Mouse (Mus musculus) cerebellum, postnatal 4 days (tissue): ENCODE measurements around the gene Hip1.

ENCODE experiments used
- DNase-seq, 2 experiments: peaks; one replicate each; pipeline ENCODE4 v3.0.0; 2022; ENCODE audit warnings: low spot score in 2 of 2, mixed read lengths in 1 of 2

The Hip1 gene

DNA sequence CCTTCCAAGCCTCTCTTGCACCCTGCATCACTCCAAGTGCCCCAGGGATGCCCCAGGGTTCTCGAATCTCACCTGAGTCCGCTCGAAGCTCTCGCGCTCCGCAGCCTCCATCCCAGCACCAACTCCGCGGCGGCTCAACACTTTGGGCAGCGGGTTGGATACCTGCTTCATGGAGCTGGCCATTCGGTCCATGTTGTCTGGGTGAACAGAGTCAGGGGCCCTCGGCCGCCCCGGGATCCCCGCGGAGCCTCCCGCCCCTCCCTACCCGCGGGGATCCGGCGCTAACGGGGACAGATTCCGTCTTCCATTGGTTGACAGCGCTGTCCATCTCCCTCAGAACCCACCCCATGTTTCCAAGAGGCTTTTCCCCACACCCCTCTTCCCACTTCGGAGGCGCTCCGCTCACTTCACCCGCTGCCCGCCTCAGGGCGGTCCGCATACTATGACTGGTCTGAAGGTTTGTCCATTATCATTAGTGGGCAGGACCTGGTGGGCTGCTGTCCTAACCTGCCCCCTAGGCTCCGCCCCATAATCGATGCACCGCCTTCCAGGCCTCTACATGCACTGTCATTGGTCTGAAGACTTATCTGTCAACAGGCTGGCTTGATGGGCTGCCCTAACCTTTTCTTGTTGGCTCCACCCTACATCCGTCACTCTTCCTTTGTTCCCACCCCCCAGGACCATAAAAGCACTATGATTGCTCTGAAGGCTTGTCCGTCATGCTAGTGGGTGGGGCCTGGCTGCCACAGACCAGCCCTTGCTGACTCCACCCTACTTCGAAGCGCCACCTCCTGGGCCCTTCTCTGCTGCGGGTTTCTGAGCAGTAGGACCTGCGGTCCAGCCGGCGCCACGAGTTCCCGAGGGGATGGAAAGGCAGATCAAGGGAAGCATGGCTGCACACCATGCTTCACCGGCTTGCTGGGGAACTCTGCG lies at the start of gene Hip1:
Gene Hip1 (minus strand): TSS at position 256 of the 933 bp plus-strand sequence.
- peak; percentile 95 to 98 for DNase-seq

DNA sequence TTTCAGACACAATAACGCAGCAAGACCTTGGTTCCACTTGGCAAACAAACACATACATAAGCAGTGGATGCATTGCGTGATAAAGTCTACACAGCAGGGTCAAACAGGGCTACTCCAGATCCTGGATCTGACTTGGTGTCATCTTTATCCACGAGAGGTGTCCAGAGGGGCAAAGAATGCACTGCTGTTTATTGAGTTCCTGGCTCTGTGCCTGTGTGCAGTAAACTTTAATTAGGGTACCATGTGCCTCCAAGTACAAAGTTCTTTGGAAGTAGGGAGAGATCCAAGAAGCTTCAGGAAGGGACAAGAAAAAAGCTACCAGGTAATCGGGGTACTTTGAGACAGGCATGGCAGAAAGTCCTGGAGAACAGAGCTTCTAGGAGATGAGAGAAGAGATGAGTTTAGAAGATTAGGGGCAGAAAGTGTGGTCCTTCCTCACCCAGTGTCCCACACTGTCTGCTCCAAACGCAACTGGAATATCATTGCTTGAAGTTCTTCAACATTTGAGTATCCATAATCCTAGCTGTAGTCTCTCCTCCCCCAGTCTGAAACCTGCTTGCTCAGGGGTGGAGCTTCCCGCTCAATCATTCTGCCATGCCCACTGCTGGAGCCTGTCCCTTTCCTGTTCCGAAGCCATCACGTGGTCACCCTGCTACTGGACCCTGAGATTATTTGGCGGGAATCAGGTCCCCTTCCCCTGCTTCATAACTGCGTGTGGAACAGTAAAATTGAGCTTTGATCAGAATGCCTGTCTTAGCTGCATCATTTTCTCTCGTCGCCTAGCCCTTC lies 45.3 kb upstream of the Hip1 start:
- no peak for DNase-seq

DNA sequence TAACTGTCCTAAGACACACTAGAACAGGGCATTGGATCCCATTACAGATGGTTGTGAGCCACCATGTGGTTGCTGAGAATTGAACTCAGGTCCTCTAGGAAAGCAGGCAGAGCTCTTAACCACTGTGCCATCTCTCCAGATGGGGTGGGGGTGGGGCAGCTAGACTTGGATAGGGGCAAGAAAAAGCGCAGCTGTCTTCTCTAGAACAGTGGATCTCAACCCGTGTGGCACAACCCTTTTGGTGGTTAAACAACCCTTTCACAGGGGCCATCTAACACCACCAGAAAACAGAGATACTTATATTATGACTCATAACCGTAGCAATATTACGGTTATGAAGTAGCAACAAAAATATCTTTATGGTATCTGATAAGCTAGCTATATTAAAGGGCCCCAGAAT lies 42.8 kb upstream of the Hip1 start:
- DNase-seq = no peak

DNA sequence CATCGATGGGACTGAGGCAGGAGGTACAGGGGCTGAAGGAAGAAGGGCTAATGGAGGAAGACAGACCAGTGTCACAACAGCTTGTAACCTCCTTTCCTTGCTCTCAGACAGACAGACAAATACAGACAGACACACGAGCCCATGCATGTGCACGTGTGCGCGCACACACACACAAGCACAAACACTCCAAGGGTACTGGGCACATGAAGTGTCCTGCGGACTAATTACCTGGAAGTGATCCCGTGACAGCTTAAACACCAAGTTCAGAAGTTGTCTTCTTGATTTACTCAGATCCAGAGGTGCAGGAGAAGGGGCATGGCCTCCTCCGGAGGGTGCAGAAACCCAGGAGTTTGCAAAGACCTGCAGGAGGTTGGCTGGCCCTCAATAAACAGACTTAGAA lies 40.8 kb upstream of the Hip1 start:
- DNase-seq = no peak

DNA sequence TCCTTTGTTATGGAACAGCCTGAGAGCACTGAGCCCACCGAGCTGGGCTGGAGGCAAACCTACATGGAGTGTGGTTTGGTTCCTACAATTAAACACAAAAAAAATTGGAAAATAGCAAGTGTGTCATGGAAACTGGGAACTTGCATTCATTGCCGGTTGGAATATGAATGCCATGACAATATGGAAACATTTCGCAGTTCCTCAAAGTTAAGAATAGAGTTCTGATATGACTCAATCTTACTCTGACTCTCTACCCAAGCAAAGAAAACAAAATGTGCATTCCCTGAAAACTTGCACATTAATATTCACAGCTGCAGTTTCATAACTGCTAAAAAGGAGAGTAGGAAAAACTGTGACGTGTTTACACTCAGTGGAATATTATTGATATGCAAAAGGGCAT lies 37.4 kb upstream of the Hip1 start:
- DNase-seq = no peak

DNA sequence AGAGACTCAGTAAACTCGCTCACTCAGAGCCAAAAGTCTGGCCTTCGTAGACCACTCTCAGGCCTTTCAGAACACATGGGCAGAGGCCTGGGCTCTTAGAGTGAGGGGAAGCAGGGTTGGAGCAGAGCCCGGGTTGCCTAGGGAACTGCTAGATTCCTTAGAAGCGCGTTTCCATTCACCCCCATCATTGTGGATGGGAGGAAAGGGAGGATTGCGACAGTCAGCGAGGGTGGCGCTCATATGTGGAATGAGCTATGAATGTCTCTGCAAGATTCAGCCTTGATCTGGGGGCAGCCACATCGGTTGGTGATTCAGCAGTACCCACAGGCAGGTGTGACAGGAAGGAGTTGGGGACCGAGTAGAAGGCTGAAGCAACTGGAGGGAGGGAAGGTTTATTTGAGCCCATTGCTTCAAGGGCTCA lies 34.4 kb upstream of the Hip1 start:
- peak in 1 of 2 experiments; percentile 23 for DNase-seq

DNA sequence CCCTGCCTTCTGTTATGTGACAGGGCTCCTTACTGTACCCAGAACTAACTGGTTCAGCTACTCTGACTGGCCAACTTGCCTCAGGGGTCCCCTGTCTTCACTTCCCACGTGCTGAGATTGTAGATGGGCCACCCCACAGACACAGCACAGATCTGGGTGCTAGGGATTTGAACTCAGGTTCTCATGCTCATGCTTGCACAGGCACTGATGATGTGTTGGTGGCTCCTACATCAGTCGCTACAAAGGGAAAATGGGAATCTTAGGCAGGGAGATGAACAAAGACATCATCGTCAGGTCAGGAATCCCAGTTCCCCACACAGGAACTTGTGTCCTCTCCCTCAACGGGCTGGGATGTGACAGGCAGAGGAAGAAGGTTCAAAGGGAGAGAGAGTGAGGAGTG lies 31.1 kb upstream of the Hip1 start:
- DNase-seq = no peak

DNA sequence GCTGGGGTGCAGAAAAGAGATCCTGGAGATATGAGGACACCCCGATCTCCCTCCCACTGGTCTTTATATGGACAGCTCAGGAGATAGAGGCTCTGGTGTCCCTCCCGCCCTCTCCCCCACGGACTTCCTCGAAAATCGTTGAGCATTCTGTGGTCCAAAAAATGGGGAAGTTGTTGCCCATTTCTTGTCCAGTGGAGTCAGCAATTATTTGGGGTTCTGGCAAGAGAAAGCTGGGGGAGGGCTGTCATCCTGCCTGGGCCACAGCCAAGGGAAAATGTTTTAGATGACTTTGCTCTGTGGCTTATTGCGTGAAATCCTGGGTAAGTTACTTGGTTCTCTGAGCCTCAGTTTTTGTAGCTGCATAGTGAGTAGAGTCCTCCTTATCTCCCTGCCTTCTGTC lies 28.1 kb upstream of the Hip1 start, which contains the start of gene Ccl24:
Gene Ccl24 (minus strand): TSS at position 44 of the 400 bp plus-strand sequence.
- no peak for DNase-seq

DNA sequence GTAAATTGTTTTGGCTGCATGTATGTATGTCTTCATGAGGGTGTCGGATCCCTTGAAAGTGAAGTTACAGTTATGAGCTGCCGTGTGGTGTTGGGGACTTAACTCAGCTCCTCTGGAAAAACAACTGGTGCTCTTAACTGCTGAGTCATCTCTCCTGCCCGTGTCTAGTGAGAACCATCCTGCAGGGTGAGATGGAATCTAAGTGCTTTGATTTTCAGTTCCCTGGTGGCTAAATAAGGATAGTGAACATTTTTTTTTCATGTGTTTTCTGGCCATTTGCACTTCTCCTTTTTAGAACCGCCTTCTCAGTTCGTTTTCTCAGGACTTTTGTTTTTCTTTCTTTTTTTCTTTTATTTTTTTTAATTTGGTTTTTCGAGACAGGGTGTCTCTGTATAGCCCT lies 23.8 kb upstream of the Hip1 start:
- no peak for DNase-seq

DNA sequence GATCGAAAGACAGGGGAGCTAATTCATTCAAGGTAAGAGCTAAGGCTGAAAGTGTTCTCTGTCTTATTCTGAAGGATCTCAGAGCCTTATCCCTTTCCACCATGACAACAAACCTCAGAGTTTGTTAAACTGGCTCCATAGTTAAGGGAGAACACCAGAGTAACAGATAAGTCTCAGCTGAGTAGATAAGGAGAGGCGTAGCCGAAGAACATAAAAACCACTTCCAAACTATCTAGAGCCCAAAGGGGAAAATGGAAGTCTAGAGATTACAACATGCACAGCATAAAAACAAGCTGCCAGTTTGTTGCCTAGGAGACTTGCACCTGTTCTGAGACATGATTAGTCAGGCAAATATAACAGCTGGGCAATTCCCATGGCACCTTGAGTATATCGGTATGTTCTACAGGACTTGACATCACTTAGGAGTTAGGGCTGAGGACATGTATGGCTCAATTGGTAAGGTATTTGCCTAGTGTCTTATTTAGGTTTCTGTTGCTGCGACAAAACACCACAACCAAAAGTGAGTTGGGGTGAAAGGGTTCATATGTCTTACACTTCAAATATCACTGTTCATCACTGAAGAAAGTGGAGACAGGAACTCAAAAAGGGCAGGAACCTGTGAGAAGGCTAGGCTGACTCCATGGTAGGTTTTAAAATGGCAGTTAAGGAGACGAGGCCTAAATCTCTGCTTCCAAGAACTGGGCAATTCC lies 22.8 kb upstream of the Hip1 start:
- no peak for DNase-seq

DNA sequence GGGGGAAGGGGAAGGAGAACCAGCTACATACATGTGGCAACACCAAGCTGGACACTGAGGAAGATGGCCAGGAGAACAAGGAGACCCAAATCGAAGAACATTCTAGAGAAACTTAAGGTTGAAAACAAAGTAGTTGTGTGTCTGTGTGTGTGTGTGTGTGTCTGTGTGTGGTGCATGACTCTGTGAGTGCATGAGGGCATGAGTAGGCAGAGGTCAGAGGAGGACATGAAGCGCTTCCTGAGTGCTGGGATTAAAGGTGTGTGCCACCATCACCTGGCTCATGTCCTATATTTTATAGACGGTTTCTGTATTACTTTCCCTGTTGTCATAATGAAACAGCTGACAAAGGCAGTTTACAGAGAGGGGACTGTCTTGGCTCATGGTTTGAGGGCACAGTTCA lies 18.5 kb upstream of the Hip1 start, which contains the start of gene Ccl26:
Gene Ccl26 (minus strand): TSS at position 101 of the 400 bp plus-strand sequence.
- no peak for DNase-seq

DNA sequence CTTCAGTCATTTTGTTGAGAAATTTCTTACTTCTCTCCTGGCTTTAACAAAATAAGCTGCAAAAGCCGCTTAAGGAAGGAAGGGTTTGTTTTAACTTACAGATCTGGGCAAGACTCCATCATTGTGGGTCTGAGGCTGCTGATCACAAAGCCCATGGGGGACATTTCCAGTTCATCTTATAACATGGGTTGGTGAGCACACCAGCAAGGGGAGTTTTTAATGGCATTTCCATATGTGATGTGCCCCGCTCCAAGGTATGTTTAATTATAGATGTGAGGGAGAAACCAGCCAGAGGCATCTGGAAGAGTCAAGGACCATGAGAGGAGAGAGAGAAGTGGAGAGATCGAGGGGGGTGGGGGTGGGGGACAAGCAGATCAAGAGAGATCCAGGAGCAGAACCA lies 12.8 kb upstream of the Hip1 start:
- DNase-seq = no peak

DNA sequence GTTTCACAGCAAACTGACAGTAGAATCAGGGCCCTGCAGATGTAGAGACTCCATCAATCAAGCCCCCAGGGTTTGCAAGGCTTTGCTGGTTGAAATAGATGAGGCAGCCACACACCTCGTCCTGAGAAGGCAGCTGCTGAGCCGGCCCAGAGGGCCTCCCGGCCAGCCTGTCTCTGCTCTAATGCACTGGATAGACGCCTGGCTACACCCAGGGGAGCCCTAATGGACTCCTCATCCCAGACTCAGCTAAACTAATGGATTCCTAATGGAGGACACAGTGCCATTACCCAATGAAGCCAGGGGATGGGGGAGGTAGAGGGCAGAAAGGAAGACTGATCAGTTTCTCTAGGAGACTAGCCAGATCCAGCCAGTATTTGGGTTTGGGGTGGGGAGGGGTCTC lies 12.1 kb upstream of the Hip1 start:
- no peak for DNase-seq

DNA sequence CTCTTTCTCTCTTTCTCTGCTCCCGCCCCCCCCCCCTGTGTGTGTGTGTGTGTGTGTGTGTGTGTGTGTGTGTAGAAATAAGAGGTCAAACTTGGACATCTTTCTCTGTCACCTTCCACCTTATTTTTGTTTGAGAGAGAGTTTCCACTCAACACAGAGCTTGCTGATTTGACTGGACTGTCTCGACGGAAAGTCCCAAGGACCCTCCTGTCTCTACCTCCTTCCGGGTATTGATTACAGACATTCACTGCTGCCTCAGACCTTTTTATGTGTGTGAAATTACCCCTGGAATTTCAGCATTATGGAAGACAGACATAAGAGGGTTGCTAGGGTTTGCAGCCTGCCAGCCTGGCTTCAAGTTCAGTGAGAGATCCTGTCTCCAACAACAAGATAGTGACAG lies 11.3 kb upstream of the Hip1 start:
- DNase-seq = no peak

DNA sequence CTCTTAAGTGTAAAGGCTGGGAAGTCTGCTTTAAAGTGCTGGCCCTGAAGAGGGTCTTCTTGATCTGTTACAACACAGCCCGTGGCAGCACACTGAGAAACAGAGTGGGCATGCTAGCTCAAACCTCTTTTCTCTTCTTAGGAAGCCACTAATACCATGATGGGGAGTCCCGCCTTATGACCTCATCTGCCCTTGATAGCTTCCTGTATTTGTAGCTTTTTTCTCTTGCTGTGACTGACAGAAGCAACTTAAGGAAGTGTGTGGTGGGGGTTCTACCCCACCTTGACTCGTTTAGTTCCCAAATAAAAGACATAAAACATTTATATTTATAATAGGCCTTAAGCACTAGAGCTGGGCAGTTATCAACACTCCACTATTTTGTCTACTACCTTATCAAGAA lies 6.7 kb upstream of the Hip1 start:
- no peak for DNase-seq

DNA sequence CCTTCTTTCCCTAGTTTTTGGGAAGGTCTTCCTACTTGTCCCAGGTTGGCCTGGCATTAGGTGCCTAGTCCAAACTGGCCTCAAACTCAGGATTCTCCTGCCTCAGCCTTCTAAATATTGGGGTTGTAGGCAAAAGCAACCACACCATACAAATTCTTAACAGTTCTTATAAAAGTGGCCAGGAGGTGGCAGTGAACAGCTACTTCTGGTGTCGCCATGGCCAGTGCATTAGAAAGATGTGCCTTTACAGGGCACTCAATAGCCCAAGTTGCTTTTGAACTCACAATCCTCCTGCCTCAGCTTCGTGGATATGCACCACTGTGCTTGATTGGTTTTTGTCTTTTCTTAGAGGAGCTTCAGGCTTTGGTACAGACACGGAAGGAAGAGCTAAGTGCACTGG lies 6.0 kb upstream of the Hip1 start:
- no peak for DNase-seq

DNA sequence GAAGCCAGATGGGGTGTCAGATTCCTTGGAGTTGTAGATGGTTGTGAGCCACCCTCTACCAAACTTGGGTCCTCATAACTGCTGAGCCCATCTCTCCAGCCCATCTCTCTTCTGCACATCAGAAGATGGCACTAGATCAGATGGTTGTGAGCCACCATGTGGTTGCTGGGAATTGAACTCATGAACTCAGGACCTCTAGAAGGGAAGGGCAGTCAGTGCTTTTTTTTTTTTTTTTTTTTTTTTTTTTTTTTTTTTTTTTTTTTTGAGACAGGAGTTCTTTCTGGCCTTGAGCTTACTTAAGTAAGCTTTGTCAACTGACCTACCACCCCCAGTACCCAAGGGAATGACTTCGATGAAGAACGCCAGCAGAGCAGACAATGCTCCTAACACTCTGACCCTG lies 3.1 kb upstream of the Hip1 start:
- DNase-seq = no peak

DNA sequence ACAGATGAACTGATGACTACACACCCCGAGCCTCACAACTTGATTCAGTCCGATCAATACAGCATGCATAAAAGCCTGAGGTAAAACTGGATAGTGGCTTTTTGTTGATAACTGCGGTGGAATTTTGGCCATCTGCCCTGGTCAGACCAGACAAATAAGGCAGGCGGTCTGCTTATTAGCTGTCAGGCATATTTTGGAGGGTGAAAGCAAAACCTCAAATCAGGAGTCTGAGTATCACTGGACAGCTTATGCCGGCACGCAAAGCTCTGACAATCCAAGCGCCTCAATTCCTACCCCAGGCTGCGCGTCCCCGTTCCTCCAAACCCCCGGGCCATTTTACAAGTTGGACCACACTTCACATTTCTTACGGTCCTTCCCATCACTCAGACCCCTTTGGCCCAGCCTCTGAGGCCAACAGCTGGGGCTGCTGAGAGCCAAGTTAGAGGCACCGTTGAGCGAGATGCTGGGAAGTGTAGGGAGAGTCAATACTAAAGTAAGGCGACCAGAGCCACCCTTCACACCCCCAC lies 825 bp downstream of the Hip1 start:
- DNase-seq = peak in 1 of 2 experiments; percentile 32

DNA sequence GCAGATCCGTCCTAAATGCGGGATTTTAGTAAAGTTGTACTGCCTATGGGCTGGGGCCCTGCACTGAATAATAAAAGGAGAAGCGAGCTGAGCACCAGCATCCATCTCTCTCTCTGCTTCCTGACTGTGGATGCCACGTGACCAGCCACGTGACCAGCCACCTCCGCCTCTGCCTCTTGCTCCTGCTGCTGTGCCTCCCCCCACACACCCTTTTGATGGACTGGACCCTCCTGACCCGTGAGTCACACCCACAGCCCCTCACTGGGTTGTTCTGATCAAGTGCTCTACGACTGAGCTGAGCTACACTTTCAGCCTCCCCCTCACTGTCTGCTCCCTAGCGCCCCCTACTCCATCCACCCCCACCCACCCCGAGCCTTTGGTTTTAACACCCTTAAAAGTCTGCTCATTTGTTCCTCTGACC lies 7.1 kb downstream of the Hip1 start:
- no peak for DNase-seq

DNA sequence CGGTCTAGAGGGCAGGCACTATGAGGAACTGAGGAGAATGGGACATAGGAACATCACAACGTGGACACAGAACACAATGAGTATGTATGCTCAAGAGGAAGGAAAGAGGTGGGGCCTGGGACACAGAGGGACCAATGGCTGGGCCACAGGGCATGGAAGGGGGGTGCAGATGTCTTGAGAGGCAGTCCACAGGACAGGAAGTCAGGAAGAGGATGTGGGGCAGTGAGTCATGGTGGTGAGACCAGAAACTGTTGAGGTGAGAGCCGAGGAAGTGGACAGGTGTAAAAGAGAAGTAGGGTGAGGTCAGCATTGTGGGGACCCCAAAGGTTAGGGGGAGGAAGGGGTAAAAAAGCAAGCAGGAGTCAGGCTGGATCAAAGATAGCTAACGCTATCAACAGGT lies 7.6 kb downstream of the Hip1 start:
- no peak for DNase-seq

DNA sequence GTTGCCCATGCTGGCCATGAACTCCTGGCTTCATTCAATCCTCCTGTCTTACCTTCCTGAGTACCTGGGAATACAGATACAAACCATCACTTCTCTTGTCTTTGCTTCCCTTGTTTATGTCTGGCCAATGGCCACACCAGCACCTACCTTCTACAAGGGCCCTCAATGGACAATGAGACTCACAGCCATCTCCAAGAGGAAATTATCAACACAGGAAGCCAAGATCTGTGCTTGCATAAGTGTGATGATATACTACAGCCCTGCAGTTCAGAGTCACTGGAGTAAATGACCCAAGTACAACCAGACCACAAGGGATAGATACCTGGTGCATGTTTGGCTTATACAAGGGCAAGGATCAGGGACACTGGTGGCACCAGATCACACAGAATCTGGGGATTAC lies 9.1 kb downstream of the Hip1 start:
- DNase-seq = no peak

DNA sequence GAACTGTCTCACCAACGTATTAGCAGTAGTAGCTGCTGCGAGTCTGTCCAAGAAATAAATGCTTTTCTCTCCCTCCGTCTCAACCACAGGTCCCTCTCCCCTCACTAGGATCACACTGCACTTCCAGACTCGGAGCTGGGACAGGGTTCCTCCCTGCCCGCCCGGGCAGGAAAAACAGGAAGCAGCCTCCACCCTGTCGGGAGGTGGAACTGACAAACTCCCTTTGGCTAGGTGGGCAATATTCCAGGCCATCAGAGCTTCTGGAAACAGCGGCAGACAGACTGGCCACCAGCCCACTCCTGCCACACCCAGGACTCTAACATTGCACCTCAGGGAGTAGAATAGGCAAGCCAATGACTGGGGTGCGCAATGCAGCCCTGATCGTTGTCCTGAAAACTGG lies 11.5 kb downstream of the Hip1 start:
- DNase-seq = no peak
